Mouse (Mus musculus): ENCODE measurements around the gene Avil.
A peak's percentile ranks its signal among the peaks of the same experiment; 100 is the strongest.

The Avil gene

DNA sequence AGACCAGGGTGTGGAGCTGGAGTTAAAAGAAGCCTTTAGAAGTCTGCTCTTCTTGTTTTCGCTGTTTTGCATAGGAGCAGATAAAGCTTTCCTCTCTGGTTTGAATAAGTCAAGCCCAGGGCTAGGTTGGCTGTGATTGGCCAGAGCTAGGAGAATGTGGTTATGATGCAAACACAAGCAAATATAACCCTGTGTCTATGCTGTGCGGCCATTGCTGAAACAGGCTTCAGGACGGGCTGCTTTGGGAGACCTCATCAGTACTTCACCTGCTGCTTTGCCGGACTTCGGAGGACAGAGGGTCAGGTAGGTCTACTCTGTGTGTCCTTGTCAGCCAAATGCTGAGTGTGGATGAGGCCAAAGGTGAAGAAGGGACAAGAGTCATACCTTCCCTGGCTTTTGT, at the start of gene Avil:
TSS of gene Avil (plus strand) at position 181 of the 400 bp plus-strand sequence.
- DNase-seq = no peak

DNA sequence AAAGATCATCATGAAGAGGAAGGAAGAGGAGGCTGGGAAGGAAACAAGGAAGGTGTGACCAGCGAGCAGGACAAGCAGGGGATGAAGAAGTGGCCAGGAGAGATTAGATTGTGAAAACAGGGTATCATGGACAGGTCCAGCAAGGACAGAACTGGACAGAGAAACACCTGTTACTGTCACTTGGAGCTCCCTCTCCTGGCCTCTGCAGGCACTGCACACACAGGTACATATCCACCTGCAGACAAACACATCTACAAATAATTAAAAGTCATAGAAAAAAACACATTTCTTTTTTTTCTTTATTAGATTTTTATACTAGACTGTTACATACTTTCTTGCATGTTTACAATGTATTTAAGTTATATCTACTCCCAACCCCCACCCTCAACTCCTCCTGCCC, 48.1 kb upstream of the Avil start:
- no peak for DNase-seq

DNA sequence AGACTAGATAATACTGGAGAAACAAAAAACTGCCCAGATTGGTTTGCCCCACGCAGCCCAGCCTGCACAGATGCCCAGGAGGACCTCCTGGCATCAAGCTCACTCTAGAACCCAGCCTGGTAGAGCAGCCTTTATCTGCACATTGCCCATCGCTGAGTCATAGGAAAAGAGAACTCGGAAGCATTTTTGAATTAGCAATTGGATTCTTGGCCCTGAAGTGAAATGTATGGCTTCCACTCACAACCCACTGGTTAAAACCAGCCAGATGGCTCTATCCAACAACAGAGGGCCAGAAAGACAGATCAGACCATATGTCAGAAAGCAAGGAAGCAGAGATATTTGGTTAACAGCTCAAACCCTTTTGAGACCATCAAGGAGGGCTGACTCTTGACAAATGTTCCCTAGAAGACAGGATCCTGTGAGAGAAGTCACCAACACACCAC, 47.5 kb upstream of the Avil start:
- DNase-seq = peak; percentile 78

DNA sequence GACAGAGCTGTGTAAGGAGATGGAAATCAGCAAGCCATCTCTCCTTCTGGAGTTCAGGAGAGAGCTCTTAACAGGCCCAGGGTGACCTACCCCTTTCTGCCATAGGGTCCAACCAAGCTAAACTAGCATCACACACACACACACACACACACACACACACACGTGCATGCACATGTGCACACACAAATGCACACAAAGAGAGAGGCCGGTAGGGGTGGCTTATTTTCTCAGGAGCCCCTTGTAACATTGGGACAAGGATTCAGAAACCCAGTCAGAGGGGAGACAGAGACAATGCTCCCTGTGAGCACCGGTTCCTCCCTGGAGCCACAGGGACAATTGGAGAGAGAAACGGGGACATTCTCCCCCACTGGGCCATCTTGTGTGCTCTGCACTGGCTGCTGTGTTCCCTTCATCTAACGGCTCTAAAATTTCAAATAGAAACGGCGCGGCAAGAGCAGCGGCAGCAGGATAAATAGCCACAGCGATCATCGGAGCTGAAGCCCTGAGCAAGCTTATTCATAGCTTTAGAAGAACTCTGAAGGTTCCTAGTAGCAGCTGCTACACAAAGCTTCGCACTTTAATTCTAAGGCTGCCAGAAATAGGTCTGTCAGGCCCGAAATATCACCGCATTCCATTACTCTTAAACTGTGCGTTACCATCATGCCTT, 43.7 kb upstream of the Avil start:
- peak; percentile 71 for DNase-seq

DNA sequence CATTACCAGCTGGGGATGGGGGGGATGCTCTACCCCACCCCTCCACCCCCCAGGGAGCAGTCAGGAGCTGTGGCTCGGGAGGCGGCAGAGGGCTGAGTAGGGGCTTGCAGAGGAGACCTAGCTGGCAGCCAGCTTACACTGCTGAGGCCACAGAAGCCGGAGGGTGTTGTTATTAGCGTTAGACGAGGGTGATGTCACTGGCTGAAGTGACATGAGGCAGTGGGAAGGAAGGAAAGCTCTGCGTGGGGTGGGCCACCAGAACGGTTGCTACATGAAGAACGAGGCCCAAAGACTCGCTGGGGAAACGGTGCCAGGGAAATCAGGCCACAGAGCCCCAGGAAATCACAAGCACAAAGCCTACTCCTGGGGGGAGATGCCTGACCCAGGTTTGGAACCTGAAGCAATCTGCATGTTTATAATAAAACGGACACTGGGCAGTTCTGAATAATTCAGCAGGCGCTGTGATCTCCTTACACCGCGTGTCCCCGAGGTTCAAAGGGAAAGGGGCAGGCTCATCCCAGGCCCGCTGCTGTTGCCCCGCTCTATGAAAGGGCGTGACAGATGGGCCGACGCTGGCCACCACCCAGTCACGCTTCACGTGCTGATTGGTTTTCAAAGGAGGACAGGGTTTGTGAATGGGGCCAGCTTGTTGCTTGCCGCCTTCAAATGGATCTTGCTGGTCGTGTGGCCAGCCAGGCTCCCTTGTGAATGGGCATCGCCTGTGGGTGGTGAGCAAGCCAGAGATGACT, 43.0 kb upstream of the Avil start:
- DNase-seq = peak; percentile 61

DNA sequence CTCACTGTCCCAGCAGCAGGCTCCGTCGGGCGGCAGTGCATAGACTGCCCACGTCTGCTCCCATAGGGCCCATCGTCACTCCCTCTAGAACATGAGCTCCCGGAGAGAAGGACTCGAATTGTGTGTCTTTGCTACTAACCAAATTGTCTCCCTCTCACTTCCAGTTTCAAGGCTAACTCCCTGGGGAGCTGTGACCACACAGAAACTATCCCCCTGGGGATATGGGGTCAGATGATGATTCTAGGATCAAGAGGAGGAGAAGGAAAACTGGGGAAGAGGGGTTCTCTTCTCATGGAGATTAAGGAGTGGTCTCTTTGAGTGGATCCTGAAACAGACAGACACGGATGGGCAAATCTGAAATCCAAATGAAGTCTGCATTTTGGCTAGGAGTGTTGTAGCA, 40.0 kb upstream of the Avil start:
- no peak for DNase-seq

DNA sequence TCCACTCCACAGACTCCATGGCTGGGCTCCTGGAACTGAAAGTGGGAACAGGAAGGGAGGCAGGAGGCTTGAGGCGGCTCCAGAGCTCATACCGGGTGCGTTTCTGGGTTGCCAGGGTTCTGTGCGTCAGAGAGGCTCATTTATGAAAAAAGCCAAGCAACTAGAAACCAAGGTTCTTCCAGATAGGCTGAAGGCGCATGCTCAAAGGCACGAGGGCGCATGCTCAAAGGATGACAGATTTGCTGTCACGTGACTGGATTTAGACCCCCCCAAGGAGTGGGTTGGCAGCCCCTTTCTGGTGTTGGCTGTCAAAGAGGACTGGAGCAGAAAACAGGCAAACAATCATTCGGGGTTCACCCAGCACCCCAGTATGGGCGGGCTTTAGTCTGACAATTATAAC, 38.8 kb upstream of the Avil start:
- DNase-seq = no peak

DNA sequence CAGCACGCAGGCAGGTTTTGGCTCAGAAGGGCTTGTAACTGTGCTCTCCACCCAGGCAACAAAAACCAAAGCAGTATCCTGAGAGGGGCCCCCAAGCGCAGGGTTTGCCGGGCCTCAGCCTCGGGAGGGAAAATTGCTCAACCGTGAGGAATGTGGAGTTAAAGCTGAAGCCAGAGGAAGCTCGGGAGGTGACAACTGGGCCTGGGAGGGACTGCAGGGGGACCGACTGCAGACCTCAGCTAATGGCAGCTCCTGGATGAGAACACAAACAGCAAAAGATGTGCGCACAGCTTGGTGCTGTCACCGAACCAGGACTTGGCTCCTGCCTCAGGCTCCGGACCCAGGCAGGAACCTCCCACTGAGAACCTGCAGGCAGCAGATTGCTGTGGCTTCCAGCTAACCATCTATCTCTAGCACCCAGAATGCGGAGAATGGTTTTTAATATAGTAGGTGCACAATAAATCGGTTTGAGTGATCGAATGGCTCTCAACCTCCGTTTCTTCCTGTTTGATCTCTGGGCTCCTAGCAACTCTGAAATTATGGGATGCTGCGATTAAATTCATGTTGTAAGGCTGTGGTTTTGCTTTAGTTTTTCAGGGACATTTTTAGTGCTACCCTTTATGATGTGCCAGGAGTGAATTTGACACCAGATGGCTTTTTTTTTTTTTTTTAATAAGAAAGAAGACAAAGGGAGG, 38.1 kb upstream of the Avil start:
- DNase-seq = no peak

DNA sequence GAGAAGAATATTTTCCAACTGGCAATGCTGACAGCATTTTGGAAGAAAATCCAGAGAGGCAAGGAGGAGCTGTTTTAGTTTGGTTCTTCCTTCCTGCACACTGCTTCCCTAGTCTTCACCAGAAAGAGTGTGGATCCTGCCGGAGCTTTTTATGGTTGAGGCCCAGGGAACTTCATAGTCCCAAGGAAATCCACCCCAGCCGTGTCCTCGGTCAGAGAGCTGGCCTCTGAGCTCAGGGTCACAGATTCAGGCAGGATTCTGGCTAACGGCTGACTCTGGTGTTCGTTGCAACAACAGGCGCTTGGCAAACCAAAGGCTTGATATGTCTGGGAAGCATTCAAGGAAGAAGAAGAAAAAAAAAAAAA, 37.6 kb upstream of the Avil start:
- DNase-seq = no peak

DNA sequence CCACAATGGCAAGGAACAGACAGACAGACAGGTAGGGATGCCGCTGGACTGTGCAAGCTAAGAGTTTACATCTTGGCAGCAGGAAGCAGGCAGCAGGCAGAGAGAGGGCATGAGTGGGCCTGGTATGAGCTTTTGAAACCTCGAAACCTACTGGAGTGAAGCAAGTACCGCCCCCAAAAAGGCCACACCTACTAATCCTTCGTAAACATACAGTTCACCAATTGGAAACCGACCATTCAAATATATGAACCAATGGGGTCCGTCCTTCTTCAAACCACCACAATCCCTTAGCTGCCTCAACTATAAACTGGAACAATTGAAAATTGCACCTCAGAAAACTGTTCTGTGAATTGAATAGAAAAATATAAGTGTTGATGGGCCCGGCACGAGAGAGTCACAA, 36.7 kb upstream of the Avil start:
- DNase-seq = no peak

DNA sequence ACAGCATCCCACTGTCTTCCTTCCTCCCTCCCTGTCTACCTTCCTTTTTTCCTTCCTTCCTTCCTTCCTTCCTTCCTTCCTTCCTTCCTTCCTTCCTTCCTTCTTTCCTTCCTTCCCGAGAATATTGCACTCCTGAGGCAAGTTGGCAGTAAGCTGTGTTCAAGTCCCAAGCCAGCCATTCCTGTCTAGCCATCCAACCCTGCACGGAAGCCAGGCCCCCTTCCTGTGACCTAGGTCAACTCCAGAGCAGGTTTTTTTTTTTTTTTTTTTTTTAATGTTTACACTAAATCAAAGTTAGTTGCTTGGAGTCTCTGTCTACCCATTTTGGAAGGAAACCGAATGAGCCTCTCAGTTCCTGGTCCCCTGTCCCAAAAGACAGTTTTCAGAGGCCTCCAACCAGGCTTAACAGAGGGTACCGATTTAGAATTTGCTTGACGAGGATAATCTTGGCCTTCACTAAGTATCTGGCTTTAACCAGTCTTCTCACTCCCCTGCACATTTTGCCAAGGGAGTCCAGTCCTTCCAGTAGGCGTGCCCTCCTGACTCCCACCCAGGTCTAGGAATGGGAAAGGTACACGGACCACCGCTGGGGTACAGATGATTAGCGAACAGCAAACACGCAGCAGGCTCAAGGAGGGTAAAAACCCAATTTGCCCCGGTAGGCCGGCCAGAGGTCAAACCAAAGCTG, 29.0 kb upstream of the Avil start:
- no peak for DNase-seq

DNA sequence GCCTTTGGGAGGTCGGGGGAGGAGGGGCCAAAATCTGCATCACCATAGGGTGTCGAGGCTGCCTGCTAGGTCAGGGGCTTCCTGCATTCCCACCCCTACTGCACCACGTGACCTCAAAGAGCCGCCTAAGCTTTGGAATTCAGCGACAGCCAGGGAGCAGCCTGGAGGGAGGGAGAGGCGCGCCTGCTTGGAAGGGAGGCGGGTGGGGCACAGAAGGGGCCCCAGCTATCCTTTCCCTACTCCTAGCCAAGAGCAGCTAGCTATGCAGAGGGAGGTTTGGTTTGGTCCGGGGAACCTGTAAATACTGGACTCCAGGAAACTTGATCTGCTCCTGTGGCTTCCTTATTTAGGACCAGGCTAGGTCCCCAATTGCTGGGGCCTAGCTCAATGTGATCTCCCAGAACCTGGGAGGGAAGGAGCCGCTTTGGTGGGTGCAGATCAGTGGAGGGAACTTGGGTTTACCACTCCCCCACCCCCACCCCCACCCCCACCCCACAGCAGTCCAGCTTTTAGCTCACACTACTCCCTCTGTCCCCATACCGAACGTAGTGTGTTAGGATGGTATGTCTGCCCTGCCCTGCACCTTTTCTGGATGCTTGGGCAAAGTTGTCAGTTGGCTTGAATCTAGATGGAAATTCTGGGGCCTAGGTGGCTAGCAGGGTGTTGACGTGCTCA, 28.3 kb upstream of the Avil start:
- DNase-seq = no peak

DNA sequence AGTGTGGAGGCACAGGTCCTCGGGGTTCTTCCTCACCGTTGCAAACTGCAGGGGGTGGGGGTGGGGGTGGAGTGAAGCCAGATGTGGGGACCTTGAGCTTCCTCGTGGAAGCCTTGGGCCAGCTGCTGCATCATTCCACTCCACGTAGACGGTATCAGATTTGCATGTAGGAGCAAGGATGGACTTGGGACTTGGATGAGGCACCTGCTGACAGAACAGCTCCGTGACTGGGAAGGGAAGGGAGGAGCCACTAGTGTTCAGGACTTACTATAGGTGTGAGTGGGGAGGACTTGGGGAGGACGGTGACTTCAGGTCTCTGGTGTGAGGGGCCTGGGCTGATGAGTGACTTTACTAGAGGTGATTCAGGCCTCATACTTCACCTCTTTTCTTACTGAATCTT, 27.5 kb upstream of the Avil start:
- DNase-seq = no peak

DNA sequence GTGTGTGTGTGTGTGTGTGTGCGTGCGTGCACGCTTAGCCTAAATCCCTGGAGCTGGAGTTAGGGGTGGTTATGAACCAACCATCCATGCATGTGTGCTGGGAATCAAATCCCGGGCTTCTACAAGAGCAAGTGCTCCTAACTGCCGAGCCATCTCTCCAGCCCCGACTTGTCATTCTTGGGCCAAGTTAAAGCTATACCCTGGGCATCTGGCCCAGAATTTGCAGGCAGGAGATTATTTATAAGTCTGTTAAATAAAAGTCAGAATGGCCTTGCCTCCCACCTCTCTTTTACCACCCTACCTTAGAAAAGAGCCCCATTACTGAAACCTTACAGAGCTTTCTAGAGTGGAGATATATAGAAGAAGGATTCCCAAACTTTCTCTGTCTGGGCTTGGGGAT, 24.8 kb upstream of the Avil start:
- DNase-seq = no peak

DNA sequence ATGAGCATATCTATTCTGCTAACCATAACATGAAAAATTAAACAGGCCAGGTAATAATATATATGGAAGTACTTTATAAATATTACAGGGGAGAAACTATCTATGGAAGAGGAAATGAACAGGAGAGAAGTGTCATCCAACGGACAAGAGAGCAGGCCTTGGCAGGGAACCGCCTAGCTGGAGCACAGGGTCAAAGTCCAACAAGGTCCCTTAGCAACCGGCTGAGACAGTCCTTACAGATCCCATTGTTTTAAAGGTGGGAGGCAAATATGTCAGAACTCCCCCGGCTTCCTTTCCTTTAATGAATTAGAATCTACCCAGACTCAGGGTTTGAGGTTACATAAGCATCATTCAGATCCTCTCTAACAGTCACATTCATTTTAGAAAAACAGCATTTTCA, 23.4 kb upstream of the Avil start:
- no peak for DNase-seq

DNA sequence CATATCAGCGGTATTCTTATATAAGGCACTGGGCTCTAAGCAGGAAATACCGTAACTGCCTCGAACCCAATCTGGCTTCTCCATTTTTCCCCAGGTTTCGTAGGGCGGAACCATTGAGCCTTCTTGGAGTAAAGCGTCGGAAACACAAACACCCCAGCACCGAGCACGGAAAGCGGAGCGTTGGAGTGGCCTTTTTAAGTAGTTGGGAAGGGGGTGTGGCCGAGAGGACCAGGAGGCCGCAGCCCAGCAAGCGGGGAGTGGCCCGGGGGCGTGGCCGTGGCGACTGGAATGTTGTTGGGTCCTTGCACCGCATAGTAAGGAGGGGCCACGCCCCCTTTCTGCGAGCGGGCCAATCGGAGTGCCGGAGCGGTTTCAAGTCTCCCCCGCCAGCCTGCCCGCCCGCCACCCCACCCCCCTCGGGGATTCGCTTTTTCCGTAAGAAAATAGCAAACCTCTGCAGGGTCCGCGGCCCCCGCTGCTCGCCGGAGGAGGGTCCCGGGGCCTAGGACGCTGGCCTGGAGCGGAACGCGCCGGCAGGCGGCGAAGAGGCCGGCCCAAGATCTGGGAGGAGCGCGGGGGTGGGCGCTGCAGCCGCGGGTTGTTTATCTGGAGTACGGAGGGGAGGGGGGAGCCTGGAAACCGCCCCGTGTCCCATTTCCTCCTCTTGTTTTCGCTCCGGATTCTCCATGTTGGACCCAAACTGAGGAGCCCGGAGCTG, 22.1 kb upstream of the Avil start, which contains the start of gene Ctdsp2:
TSS of gene Ctdsp2 (plus strand) at position 441 of the 718 bp plus-strand sequence.
- peak; percentile 100 for DNase-seq

DNA sequence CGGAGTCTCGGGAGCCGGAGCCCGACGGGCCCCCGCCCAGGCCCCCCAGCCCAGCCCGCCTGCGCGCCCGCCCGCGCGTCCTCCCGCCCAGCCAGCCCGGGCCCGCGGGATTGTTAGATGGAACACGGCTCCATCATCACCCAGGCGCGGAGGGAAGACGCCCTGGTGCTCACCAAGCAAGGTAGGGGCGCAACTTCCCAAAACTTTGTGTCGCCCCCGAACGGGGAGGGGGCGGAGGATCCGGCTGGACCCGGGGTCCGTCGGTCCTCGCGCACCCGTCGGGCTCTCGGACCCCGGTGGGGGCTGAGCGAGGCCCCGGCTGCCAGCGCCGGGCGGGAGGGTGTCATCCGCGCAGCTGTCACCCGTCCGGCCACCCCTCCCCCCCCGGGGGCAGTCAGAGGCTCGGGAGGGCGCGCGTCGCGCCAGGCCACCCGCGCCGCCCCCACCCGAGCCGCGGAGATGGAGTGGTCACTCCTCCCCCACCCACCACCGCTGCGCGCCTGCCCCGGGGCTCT, 21.3 kb upstream of the Avil start:
- DNase-seq = peak; percentile 55

DNA sequence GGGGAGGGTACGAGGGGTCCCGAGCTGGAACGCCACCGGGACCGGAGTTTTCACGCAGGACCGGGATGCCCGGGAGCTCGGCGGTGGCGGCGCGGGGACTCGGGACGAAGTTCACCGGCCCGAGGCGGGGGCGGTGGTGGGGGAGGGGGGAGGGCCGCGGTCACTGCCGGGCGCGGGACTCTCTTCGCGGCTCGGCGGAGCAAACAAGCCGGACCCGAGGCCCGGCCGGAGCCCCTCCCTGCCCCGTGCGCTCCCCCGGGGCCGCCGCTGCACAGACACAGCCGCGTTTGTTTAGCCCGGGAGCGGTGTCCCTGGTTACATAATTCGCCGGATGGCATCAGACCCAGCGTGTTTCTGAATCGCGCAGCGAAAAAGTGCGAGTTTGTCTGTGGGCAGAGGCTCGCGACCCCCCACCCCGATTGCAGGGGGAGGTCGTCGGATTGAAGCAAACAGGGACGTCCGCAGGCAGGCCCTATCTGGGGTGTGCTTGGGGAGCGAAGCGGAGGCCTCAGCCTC, 20.8 kb upstream of the Avil start:
- peak; percentile 62 for DNase-seq

DNA sequence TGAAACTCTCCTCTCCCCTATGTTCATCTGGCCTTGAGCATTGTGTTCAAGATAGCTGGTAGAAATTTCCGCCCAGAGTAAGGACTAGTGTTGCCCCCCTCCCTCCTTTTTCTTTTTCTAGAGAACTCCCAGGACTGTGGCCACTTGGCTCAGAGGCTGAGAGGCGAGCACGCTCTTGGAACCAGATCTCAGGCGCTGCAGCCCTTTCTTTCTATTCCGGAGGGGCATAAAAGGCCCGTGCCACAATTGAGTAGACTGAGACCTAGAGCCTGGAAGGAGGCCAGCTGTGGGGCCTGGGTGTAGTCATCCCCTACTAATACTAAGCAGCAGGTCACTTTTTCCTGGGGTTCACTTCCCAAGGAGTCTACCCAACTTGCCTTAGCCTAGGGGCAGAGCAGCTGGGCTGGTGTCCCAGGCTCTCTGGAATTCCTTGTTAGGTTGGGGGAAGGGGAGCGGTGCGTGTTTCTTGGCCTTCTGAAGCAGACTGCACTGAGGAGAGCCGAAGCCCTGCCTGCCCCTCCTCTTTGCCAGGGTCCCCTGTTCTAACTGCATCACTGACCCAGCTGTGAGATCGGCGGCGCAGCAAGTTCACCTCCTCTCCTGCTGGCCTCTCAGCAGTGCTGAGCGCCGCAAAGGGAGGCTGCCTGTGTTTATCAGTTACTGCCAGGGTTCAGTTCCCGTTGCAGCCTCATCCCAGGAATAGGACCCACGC, 20.1 kb upstream of the Avil start:
- DNase-seq = peak; percentile 66

DNA sequence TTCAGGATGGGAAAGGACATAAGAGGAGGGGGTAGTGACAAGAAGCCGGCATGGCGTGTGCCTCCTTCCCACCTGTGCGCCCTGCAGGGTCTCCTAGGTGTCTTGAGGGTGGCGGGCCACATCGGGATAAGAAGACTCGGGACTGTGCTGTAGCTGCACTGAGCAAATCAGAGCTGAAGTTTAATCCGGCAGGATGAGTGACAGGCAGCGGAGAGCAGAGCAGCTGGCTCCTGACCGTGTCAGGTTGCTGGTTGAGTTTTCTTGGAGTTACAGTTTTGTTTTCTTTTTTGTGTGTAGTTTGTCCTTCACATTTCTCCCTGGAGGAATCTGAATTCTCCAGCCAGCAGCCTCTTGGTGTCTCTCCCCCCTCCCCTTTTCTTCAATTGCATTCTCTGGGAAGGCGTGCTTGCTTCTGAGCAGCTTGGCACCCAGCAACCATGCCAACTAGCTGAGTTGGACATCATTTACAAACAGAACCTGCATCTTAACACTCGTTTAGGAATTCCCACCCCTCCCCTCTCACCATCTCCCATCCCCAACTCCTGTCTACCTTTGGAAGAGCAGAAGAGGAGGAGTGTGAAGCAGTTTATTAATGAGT, 19.5 kb upstream of the Avil start:
- no peak for DNase-seq

DNA sequence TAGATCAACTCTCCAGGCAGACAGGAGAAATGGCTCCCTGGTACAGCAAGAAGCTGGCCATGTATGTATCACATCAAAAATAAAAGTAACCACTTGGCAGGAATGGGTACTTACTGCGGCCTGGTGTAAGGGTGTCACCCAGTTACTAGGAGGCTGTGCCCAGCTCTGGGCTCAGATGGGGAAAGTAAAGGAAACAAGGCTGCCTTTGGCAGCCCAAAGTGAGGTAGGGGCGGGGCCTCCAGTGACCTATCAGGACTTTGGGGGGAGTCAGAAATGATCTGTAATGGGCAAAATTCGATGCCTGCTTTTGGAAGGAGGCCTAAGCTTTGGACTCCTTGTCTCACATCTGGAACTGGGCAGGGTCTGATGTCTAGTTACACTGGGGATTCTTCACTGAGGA, 18.8 kb upstream of the Avil start:
- no peak for DNase-seq
